19 mouse cellular contexts compared by ENCODE assay signal in genomic region chr5:147057626-147058414, GRCm38 (mm10). TPM values are rescaled to one million over a fixed set of nuclear protein-coding genes. Genes with fewer than 3 reads are reported as not detected.
DNase-seq lines count a peak whose midpoint lies in the region; ATAC-seq lines count a peak whose summit lies in the region.
"Had no signal": no experiment of that assay in that cellular context is flagged by ENCODE, and none has a peak within 500 bp of the region (broad histone marks: within the 10 kb centered on the region; RNA-seq: fewer than 3 reads in every experiment).

No protein-coding gene starts in this region.

- H3K36me3 ChIP-seq in heart, embryonic 16.5 days (ENCODE audit: control insufficient read depth, insufficient read depth): no peaks in the 10 kb centered on the region
- no peaks in the 10 kb centered on the region for H3K36me3 ChIP-seq in liver, embryonic 16.5 days (ENCODE audit: control insufficient read depth, insufficient read depth)
- H3K36me3 ChIP-seq in forebrain, embryonic 14.5 days (ENCODE audit: control insufficient read depth, insufficient read depth, low read length): no peaks in the 10 kb centered on the region
- H3K36me3 ChIP-seq: embryonic facial prominence, embryonic 10.5 days; hindbrain, embryonic 13.5 days; limb, embryonic 15.5 days; midbrain, embryonic 10.5 days had no signal

- H3K27ac ChIP-seq in heart, embryonic 16.5 days (ENCODE audit: low read length): no peak overlapping the region
- H3K27ac ChIP-seq in liver, embryonic 16.5 days (ENCODE audit: low read length): peak overlapping the region; percentile 66
- H3K27ac ChIP-seq in forebrain, embryonic 14.5 days (ENCODE audit: low read depth, low read length): no peak overlapping the region
- H3K27ac ChIP-seq: embryonic facial prominence, embryonic 10.5 days; hindbrain, embryonic 13.5 days; limb, embryonic 15.5 days; midbrain, embryonic 10.5 days had no signal

- intact Hi-C loops in heart, postnatal 14 days (cut with DNase I): no loop called here

- H3K4me1 ChIP-seq in heart, embryonic 16.5 days (ENCODE audit: control insufficient read depth, insufficient read depth, low read length): peaks cover 37% of the 10 kb centered on the region
- peaks cover 12% of the 10 kb centered on the region for H3K4me1 ChIP-seq in liver, embryonic 16.5 days (ENCODE audit: control insufficient read depth, low read depth, low read length)
- no peaks in the 10 kb centered on the region for H3K4me1 ChIP-seq in forebrain, embryonic 14.5 days (ENCODE audit: control insufficient read depth, insufficient read depth, low read length)
- H3K4me1 ChIP-seq: hindbrain, embryonic 13.5 days; midbrain, embryonic 10.5 days had no signal

- H3K9me3 ChIP-seq in heart, embryonic 16.5 days (replicated peaks; ENCODE audit: control insufficient read depth, low read length): no peaks in the 10 kb centered on the region
- H3K9me3 ChIP-seq in liver, embryonic 16.5 days (replicated peaks; ENCODE audit: control insufficient read depth, low read length): no peaks in the 10 kb centered on the region
- H3K9me3 ChIP-seq in forebrain, embryonic 14.5 days (replicated peaks; ENCODE audit: control insufficient read depth, low read length): no peaks in the 10 kb centered on the region
- H3K9me3 ChIP-seq: embryonic facial prominence, embryonic 10.5 days; hindbrain, embryonic 13.5 days; limb, embryonic 15.5 days; midbrain, embryonic 10.5 days had no signal

- no peak overlapping the region for H3K4me2 ChIP-seq in heart, embryonic 16.5 days (ENCODE audit: low read depth, low read length)
- H3K4me2 ChIP-seq in liver, embryonic 16.5 days (ENCODE audit: low read depth, low read length): no peak overlapping the region
- H3K4me2 ChIP-seq in forebrain, embryonic 14.5 days (ENCODE audit: low read length): no peak overlapping the region
- H3K4me2 ChIP-seq: hindbrain, embryonic 13.5 days; limb, embryonic 15.5 days had no signal

- no peak overlapping the region for H3K4me3 ChIP-seq in heart, embryonic 16.5 days (ENCODE audit: low read length)
- H3K4me3 ChIP-seq in liver, embryonic 16.5 days (ENCODE audit: low read depth, low read length): no peak overlapping the region
- H3K4me3 ChIP-seq in forebrain, embryonic 14.5 days (ENCODE audit: low read depth, low read length): no peak overlapping the region
- H3K4me3 ChIP-seq: embryonic facial prominence, embryonic 10.5 days; hindbrain, embryonic 13.5 days; limb, embryonic 15.5 days; midbrain, embryonic 10.5 days had no signal

- ATAC-seq in heart, embryonic 16.5 days (replicated peaks; ENCODE audit: extremely low read depth, insufficient read depth, low FRiP score): 0 out of 2 replicates have a peak, but pooled peaks have one; percentile 21
- ATAC-seq in CD4-positive, CD25-positive, alpha-beta regulatory T cell, adult 4 months: peak; percentile 9
- 0 out of 2 replicates have a peak, but pooled peaks have one; percentile 45 for ATAC-seq in liver, embryonic 16.5 days (ENCODE audit: low read depth)
- no peak for ATAC-seq in forebrain, embryonic 14.5 days
- no peak for ATAC-seq in monocyte, adult 5-6 weeks (replicated peaks; ENCODE audit: insufficient number of reproducible peaks, low FRiP score, low TSS enrichment, poor library complexity, severe bottlenecking)
- ATAC-seq: forebrain, postnatal 0 days; Patski had no signal

- WGBS in heart, embryonic 16.5 days: 56% methylated on average over 9 of the region's 9 CpGs
- 63% methylated on average over 9 of the region's 9 CpGs for WGBS in liver, embryonic 16.5 days (ENCODE audit: insufficient replicate concordance)
- WGBS in forebrain, embryonic 14.5 days: 90% methylated on average over 9 of the region's 9 CpGs

- no peaks in the 10 kb centered on the region for H3K27me3 ChIP-seq in heart, embryonic 16.5 days (ENCODE audit: control insufficient read depth, insufficient read depth, low read length)
- H3K27me3 ChIP-seq in liver, embryonic 16.5 days (ENCODE audit: control insufficient read depth, insufficient read depth, low read depth, low read length): no peaks in the 10 kb centered on the region
- H3K27me3 ChIP-seq in forebrain, embryonic 14.5 days (replicated peaks; ENCODE audit: control insufficient read depth, insufficient read depth, low read length): no peaks in the 10 kb centered on the region
- H3K27me3 ChIP-seq: hindbrain, embryonic 13.5 days; limb, embryonic 15.5 days; Patski had no signal

- DNase-seq in heart, postnatal 14 days: no peak
- DNase-seq in 3T3-L1 (ENCODE audit: low read depth, low spot score): peak; percentile 87
- no peak for DNase-seq in forebrain, embryonic 14.5 days (ENCODE audit: low spot score)
- DNase-seq in yolk sac, embryonic 10.5 days (ENCODE audit: low spot score): no peak
- DNase-seq: adrenal gland, postnatal 36 days; forebrain, postnatal 0 days; gastrocnemius, postnatal 10 days; lung, postnatal 14 days; spleen, adult 18-20 months; thymus, adult 18-20 months had no signal

- no peak overlapping the region for H3K9ac ChIP-seq in heart, embryonic 16.5 days (ENCODE audit: low read length)
- H3K9ac ChIP-seq in liver, embryonic 16.5 days (ENCODE audit: low read depth, low read length): no peak overlapping the region
- no peak overlapping the region for H3K9ac ChIP-seq in forebrain, embryonic 14.5 days (ENCODE audit: low read length)
- H3K9ac ChIP-seq: forebrain, postnatal 0 days; hindbrain, embryonic 13.5 days; limb, embryonic 15.5 days had no signal

RNA-seq across cellular contexts. Expression of gene Lnx2, which starts 18.6 kb away (rescaled TPM):
- 13.3 and 13.9 TPM in 2 replicates for polyA plus RNA-seq in heart, embryonic 16.5 days (2015; fragmentation: Nextera tagmentation; extraction: Ambion mirVana)
- total RNA-seq in heart, postnatal 14 days (2021): 10 to 100 TPM; 15.7 to 16.5 TPM
- 10 to 100 TPM; 19.6 to 29.9 TPM for polyA plus RNA-seq in CD4-positive, CD25-positive, alpha-beta regulatory T cell, adult 4 months (2017; shearing (Covaris generic))
- polyA plus RNA-seq in liver, embryonic 16.5 days (2015; fragmentation: Nextera tagmentation; extraction: Ambion mirVana): 4.6 and 5.7 TPM in 2 replicates
- polyA plus RNA-seq in forebrain, embryonic 14.5 days (2014; fragmentation: Nextera tagmentation; extraction: Ambion mirVana): 8.1 and 10.9 TPM in 2 replicates
- 2.7 to 9.6 TPM (median 2.9 TPM) in 3 replicates for total RNA-seq in monocyte, adult 5-6 weeks (2017)

RNA-seq across cellular contexts. Expression of gene Polr1d, which starts 19.0 kb away (rescaled TPM):
- 87.3 and 89.8 TPM in 2 replicates for polyA plus RNA-seq in heart, embryonic 16.5 days (2015; fragmentation: Nextera tagmentation; extraction: Ambion mirVana)
- total RNA-seq in heart, postnatal 14 days (2021): 10 to 100 TPM; 69.4 to 70.4 TPM
- 100 to 1,000 TPM; 126 to 148 TPM for polyA plus RNA-seq in CD4-positive, CD25-positive, alpha-beta regulatory T cell, adult 4 months (2017; shearing (Covaris generic))
- polyA plus RNA-seq in liver, embryonic 16.5 days (2015; fragmentation: Nextera tagmentation; extraction: Ambion mirVana): 54.4 and 56.9 TPM in 2 replicates
- polyA plus RNA-seq in forebrain, embryonic 14.5 days (2014; fragmentation: Nextera tagmentation; extraction: Ambion mirVana): 121 and 135 TPM in 2 replicates
- 89.9 to 107 TPM (median 97.4 TPM) in 3 replicates for total RNA-seq in monocyte, adult 5-6 weeks (2017)

Comparison
In these comparisons a context has a peak if more than half of its experiments do, and no peak if none do; other contexts are left out.
1. ATAC-seq: peak in heart, embryonic 16.5 days (single experiment), CD4-positive, CD25-positive, alpha-beta regulatory T cell, adult 4 months (single experiment) and liver, embryonic 16.5 days (single experiment); none in forebrain, embryonic 14.5 days (single experiment) and monocyte, adult 5-6 weeks (single experiment).